Mouse (Mus musculus): Measurements from ENCODE around the gene Etl4. TPM values are rescaled to one million over a fixed set of nuclear protein-coding genes. Genes with fewer than 3 reads are reported as not detected.
A peak's percentile ranks its signal among the peaks of the same experiment; 100 is the strongest.

Gene Etl4
- polyA plus RNA-seq, 1 experiment: 45.6 TPM

DNA sequence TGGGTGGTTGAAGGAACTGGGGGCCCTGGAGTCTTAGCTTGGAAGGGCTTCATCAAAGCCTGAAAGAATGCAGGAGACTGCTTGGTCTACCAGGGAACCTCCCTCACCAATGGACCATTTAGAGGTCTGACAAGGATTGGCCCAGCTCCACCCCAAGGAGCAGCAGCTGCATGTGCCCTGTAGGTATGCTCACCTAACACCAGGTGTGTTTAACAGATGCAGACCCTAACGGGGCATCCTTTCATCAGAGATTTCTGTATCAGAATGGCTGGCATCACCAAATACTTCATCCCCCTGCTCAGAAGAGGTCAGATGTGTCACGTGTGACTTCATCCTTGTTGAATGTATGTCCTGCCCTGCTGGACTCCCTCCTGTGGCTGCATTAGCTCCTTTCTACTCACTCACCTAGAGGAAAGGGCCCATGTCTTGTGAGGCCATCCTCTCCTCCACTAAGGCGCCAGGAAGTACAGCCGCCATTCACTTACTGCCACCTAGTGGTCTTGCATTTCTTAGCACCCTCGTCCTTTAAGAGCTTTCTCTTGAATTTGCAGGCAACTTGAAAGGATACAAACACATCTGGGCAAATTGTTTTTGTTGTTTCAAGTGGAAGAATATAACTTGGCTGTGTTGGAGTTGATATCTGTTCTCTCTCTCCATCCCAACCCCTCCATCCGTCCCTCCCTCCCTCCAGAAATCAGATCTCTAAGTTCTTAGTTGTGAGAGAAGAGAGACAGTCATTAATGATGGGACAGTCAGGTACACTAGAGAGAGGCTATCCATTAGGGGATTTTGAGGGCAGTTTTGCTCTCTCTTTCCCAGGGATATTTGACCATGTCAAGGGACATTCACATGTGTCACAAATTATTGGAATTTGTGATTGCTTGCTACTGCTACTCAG is 870.2 kb downstream of the Etl4 start:
- 38% methylated on average over 6 of the region's 6 CpGs for WGBS
- peak; percentile 28 for DNase-seq
- TF ChIP-seq POLR2A (IDR thresholded peaks at IDR 0.05; ENCODE audit: borderline replicate concordance, extremely low read depth, low read depth, low read length) (no peak), CTCF (IDR thresholded peaks at IDR 0.05; ENCODE audit: insufficient read depth, low read length) (peak; percentile 78)
- H3K4me3 ChIP-seq (replicated peaks; ENCODE audit: extremely low read depth, low read depth, low read length): no peak overlapping the region
- H3K4me1 ChIP-seq (ENCODE audit: control insufficient read depth, insufficient read depth, low read length): no peaks in the 10 kb centered on the region

DNA sequence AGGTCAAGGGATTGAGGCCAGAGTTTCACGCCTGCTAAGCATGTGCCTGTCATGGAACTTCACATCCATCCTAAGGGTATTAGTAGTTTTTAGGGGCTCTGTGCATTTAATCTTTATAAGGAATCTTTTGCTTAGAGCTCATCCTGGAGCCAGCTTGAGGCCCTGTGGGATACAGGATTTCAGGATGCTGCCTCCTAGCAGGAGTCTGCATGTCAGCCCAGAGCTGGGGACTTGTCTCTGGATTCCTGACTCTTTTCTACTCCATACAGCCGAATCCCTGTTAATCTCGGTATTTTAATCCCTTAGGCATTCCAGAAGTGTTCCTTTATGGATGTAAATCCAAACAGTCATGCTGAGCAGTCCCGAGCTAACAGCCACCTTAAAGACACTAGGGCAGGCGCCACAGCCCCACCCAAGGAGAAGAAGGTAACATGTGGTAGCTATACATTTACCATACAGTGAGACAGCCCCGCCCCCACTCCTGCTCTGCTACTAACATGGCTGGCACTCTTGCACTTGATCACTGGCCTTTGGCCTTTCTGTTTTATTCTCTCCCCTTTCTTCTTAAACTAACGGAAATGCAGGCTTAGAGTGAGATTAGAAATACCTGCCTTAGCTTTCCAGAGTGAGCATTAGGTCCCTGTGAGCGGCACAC is 891.8 kb downstream of the Etl4 start:
- no peak for DNase-seq
- 82% methylated on average over 8 of the region's 8 CpGs for WGBS
- no peak overlapping the region for H3K4me3 ChIP-seq (replicated peaks; ENCODE audit: extremely low read depth, low read depth, low read length)
- no peaks in the 10 kb centered on the region for H3K4me1 ChIP-seq (ENCODE audit: control insufficient read depth, insufficient read depth, low read length)
- no peak for TF ChIP-seq POLR2A (IDR thresholded peaks at IDR 0.05; ENCODE audit: borderline replicate concordance, extremely low read depth, low read depth, low read length)
- no peak for TF ChIP-seq CTCF (IDR thresholded peaks at IDR 0.05; ENCODE audit: insufficient read depth, low read length)

DNA sequence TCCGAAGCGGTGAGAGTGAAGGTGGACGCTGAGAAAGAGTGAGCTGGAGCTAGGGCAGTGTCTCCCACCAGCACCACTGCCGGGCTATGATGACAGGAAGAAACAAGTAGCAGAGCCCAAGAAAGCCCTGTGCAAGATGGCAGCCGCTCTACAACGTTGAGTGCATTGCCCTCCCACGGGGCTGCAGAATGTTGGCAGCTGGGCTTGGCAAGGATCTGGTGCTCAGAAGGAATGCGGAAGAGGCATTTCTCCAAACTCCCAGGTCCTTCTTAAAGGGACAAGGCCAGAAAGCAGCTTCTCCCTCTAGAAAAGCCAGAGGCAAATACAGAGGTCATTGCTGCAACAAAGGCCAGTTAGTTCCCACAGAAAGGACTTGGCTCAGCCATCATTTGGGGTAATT is 901.9 kb downstream of the Etl4 start:
- Histone ChIP-seq H3K4me3 (replicated peaks; ENCODE audit: extremely low read depth, low read depth, low read length) (no peak overlapping the region), H3K4me1 (ENCODE audit: control insufficient read depth, insufficient read depth, low read length) (no peaks in the 10 kb centered on the region)
- TF ChIP-seq CTCF (IDR thresholded peaks at IDR 0.05; ENCODE audit: insufficient read depth, low read length) (no peak), POLR2A (IDR thresholded peaks at IDR 0.05; ENCODE audit: borderline replicate concordance, extremely low read depth, low read depth, low read length) (no peak)
- WGBS: 69% methylated on average over 8 of the region's 8 CpGs
- DNase-seq: no peak

DNA sequence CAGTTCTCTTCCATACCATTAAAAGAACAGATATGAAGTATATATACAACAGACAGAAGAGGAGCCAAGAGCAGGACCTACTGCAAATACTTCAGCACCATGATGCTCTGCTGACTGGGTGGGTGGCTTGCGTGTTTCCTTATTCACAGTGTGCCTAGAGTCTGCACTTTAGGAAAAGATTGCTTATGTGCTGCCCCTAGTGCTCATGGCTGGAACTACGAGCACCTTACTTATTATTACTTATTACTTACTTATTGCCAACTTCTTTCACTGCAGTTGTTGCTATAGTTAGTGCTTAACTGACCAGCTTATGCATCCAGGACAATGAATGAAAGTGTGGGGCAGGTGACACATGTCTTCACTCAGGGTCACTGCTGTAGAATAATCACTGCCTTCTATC is 904.4 kb downstream of the Etl4 start:
- Histone ChIP-seq H3K4me3 (replicated peaks; ENCODE audit: extremely low read depth, low read depth, low read length) (no peak overlapping the region), H3K4me1 (ENCODE audit: control insufficient read depth, insufficient read depth, low read length) (no peaks in the 10 kb centered on the region)
- no peak for DNase-seq
- WGBS: 90% methylated on average over 2 of the region's 2 CpGs
- no peak for TF ChIP-seq POLR2A (IDR thresholded peaks at IDR 0.05; ENCODE audit: borderline replicate concordance, extremely low read depth, low read depth, low read length)

- 83% methylated on average over 7 of the region's 7 CpGs for WGBS
- TF ChIP-seq POLR2A (IDR thresholded peaks at IDR 0.05; ENCODE audit: borderline replicate concordance, extremely low read depth, low read depth, low read length) (no peak), CTCF (IDR thresholded peaks at IDR 0.05; ENCODE audit: insufficient read depth, low read length) (no peak)
- no peak for DNase-seq
- Histone ChIP-seq H3K4me3 (replicated peaks; ENCODE audit: extremely low read depth, low read depth, low read length) (no peak overlapping the region), H3K4me1 (ENCODE audit: control insufficient read depth, insufficient read depth, low read length) (no peaks in the 10 kb centered on the region)
These were observed 908.6 kb downstream of the Etl4 start for GRCm38 (mm10) chr2:20818226-20818625.

GRCm38 (mm10) chr2:20826258-20826657 is 916.7 kb downstream of the Etl4 start:
- Histone ChIP-seq H3K4me1 (ENCODE audit: control insufficient read depth, insufficient read depth, low read length) (no peaks in the 10 kb centered on the region), H3K4me3 (replicated peaks; ENCODE audit: extremely low read depth, low read depth, low read length) (no peak overlapping the region)
- TF ChIP-seq CTCF (IDR thresholded peaks at IDR 0.05; ENCODE audit: insufficient read depth, low read length) (no peak), POLR2A (IDR thresholded peaks at IDR 0.05; ENCODE audit: borderline replicate concordance, extremely low read depth, low read depth, low read length) (no peak)
- DNase-seq: no peak

DNA sequence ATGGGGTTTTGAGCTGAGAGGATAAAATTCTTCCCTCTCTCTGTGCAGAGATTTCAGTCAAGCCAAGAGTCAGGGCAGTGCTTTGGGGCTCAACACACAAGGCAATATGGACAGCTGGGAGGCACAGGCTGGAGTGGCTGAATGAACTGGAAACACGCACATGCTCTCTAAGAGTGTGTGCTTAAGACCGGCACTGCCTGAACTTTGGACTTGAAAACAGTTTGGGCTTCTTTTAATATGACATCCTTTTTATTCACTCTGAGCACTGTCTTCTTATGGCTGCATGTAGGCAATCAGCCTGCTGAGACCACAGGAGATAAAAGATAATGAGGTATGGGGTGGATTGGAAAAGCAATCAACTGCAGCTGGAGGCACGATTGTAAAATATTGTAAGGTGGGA is 921.3 kb downstream of the Etl4 start:
- H3K4me1 ChIP-seq (ENCODE audit: control insufficient read depth, insufficient read depth, low read length): no peaks in the 10 kb centered on the region
- 82% methylated on average over 3 of the region's 3 CpGs for WGBS
- DNase-seq: no peak
- H3K4me3 ChIP-seq (replicated peaks; ENCODE audit: extremely low read depth, low read depth, low read length): no peak overlapping the region
- no peak for TF ChIP-seq CTCF (IDR thresholded peaks at IDR 0.05; ENCODE audit: insufficient read depth, low read length)
- TF ChIP-seq POLR2A (IDR thresholded peaks at IDR 0.05; ENCODE audit: borderline replicate concordance, extremely low read depth, low read depth, low read length): no peak

- Histone ChIP-seq H3K4me1 (ENCODE audit: control insufficient read depth, insufficient read depth, low read length) (no peaks in the 10 kb centered on the region), H3K4me3 (replicated peaks; ENCODE audit: extremely low read depth, low read depth, low read length) (no peak overlapping the region)
- WGBS: 72% methylated on average over 3 of the region's 3 CpGs
- DNase-seq: no peak
- no peak for TF ChIP-seq POLR2A (IDR thresholded peaks at IDR 0.05; ENCODE audit: borderline replicate concordance, extremely low read depth, low read depth, low read length)
- TF ChIP-seq CTCF (IDR thresholded peaks at IDR 0.05; ENCODE audit: insufficient read depth, low read length): no peak
These were observed 922.2 kb downstream of the Etl4 start for GRCm38 (mm10) chr2:20831608-20832406.

- DNase-seq: no peak
- Histone ChIP-seq H3K4me3 (replicated peaks; ENCODE audit: extremely low read depth, low read depth, low read length) (no peak overlapping the region), H3K4me1 (ENCODE audit: control insufficient read depth, insufficient read depth, low read length) (no peaks in the 10 kb centered on the region)
- WGBS: 87% methylated on average over 18 of the region's 18 CpGs
- no peak for TF ChIP-seq POLR2A (IDR thresholded peaks at IDR 0.05; ENCODE audit: borderline replicate concordance, extremely low read depth, low read depth, low read length)
- no peak for TF ChIP-seq CTCF (IDR thresholded peaks at IDR 0.05; ENCODE audit: insufficient read depth, low read length)
These were observed 939.8 kb downstream of the Etl4 start for GRCm38 (mm10) chr2:20849346-20849745.

Data from lung, adult 2 months (tissue).